Mouse (Mus musculus): ENCODE results near the gene Etv3. TPM values are rescaled to one million over a fixed set of nuclear protein-coding genes. Genes with fewer than 3 reads are reported as not detected.

The Etv3 gene
- polyA plus RNA-seq, 1 experiment from 2014 or later: 7.7 TPM

- Histone ChIP-seq H3K9ac (ENCODE audit: low read depth, low read length) (no peak overlapping the region), H3K27me3 (ENCODE audit: control insufficient read depth, insufficient read depth, low read length) (no peaks in the 10 kb centered on the region), H3K9me3 (replicated peaks; ENCODE audit: control insufficient read depth, low read length) (no peaks in the 10 kb centered on the region), H3K4me1 (ENCODE audit: control insufficient read depth, insufficient read depth, low read length) (peaks cover 5% of the 10 kb centered on the region; the same call in 1 of the 2 replicates), H3K36me3 (ENCODE audit: control insufficient read depth, insufficient read depth, low read length) (no peaks in the 10 kb centered on the region), H3K27ac (ENCODE audit: low read depth, low read length) (no peak overlapping the region), H3K4me2 (no peak overlapping the region), H3K4me3 (ENCODE audit: low read depth, low read length) (no peak overlapping the region)
- ATAC-seq (replicated peaks; ENCODE audit: insufficient number of reproducible peaks, low FRiP score, low TSS enrichment): no peak
- WGBS (ENCODE audit: insufficient replicate concordance): 89% methylated on average over 14 of the region's 14 CpGs
Measured at GRCm38 (mm10) chr3:87567497-87567896, 42.3 kb downstream of the Etv3 start.

GRCm38 (mm10) chr3:87568681-87569080 lies 43.5 kb downstream of the Etv3 start:
- no peaks in the 10 kb centered on the region for H3K27me3 ChIP-seq (ENCODE audit: control insufficient read depth, insufficient read depth, low read length)
- no peak overlapping the region for H3K4me2 ChIP-seq
- ATAC-seq (replicated peaks; ENCODE audit: insufficient number of reproducible peaks, low FRiP score, low TSS enrichment): no peak
- WGBS (ENCODE audit: insufficient replicate concordance): 89% methylated on average over 5 of the region's 5 CpGs
- H3K4me3 ChIP-seq (ENCODE audit: low read depth, low read length): no peak overlapping the region
- H3K9me3 ChIP-seq (replicated peaks; ENCODE audit: control insufficient read depth, low read length): no peaks in the 10 kb centered on the region
- no peak overlapping the region for H3K27ac ChIP-seq (ENCODE audit: low read depth, low read length)
- no peaks in the 10 kb centered on the region for H3K36me3 ChIP-seq (ENCODE audit: control insufficient read depth, insufficient read depth, low read length)
- peaks cover 5% of the 10 kb centered on the region; the same call in 1 of the 2 replicates for H3K4me1 ChIP-seq (ENCODE audit: control insufficient read depth, insufficient read depth, low read length)
- no peak overlapping the region for H3K9ac ChIP-seq (ENCODE audit: low read depth, low read length)

GRCm38 (mm10) chr3:87575766-87576165 lies 50.6 kb downstream of the Etv3 start:
- WGBS (ENCODE audit: insufficient replicate concordance): 24% methylated on average over 6 of the region's 6 CpGs
- ATAC-seq (replicated peaks; ENCODE audit: insufficient number of reproducible peaks, low FRiP score, low TSS enrichment): no peak
- Histone ChIP-seq H3K4me1 (ENCODE audit: control insufficient read depth, insufficient read depth, low read length) (no peaks in the 10 kb centered on the region), H3K4me2 (no peak overlapping the region), H3K27me3 (ENCODE audit: control insufficient read depth, insufficient read depth, low read length) (no peaks in the 10 kb centered on the region), H3K4me3 (ENCODE audit: low read depth, low read length) (no peak overlapping the region), H3K36me3 (ENCODE audit: control insufficient read depth, insufficient read depth, low read length) (no peaks in the 10 kb centered on the region), H3K9me3 (replicated peaks; ENCODE audit: control insufficient read depth, low read length) (no peaks in the 10 kb centered on the region; the same call in 1 of the 2 replicates), H3K27ac (ENCODE audit: low read depth, low read length) (no peak overlapping the region), H3K9ac (ENCODE audit: low read depth, low read length) (no peak overlapping the region)

GRCm38 (mm10) chr3:87582259-87582658 lies 57.1 kb downstream of the Etv3 start:
- H3K4me1 ChIP-seq (ENCODE audit: control insufficient read depth, insufficient read depth, low read length): no peaks in the 10 kb centered on the region
- H3K9ac ChIP-seq (ENCODE audit: low read depth, low read length): no peak overlapping the region
- no peaks in the 10 kb centered on the region for H3K36me3 ChIP-seq (ENCODE audit: control insufficient read depth, insufficient read depth, low read length)
- ATAC-seq (replicated peaks; ENCODE audit: insufficient number of reproducible peaks, low FRiP score, low TSS enrichment): no peak
- H3K27ac ChIP-seq (ENCODE audit: low read depth, low read length): no peak overlapping the region
- H3K4me3 ChIP-seq (ENCODE audit: low read depth, low read length): no peak overlapping the region
- 83% methylated on average over 4 of the region's 4 CpGs for WGBS (ENCODE audit: insufficient replicate concordance)
- H3K27me3 ChIP-seq (ENCODE audit: control insufficient read depth, insufficient read depth, low read length): no peaks in the 10 kb centered on the region
- H3K9me3 ChIP-seq (replicated peaks; ENCODE audit: control insufficient read depth, low read length): no peaks in the 10 kb centered on the region; the same call in 1 of the 2 replicates
- H3K4me2 ChIP-seq: no peak overlapping the region

Other genes with a start within 250 kb of the Etv3 start
- 0.31 TPM in 1 of 2 replicates, not detected in the other for gene Cd5l, start 167.5 kb upstream of the Etv3 start, polyA plus RNA-seq (2014; fragmentation: Nextera tagmentation; extraction: Ambion mirVana)
- 0.48 TPM in 1 of 2 replicates, not detected in the other for gene Fcrl1, start 149.0 kb upstream of the Etv3 start, polyA plus RNA-seq (2014; fragmentation: Nextera tagmentation; extraction: Ambion mirVana)
- not detected in 2 replicates for gene Fcrl5, start 89.6 kb upstream of the Etv3 start, polyA plus RNA-seq (2014; fragmentation: Nextera tagmentation; extraction: Ambion mirVana)
- 8.6 and 11.0 TPM in 2 replicates for gene Arhgef11, start 92.2 kb downstream of the Etv3 start, polyA plus RNA-seq (2014; fragmentation: Nextera tagmentation; extraction: Ambion mirVana)
- 0.43 and 0.66 TPM in 2 replicates for gene Lrrc71, start 223.2 kb downstream of the Etv3 start, polyA plus RNA-seq (2014; fragmentation: Nextera tagmentation; extraction: Ambion mirVana)

Measured in heart, embryonic 11.5 days (tissue).